Mouse (Mus musculus): ENCODE measurements around the gene Nus1.

GRCm38 (mm10) chr10:52426314-52426980 lies 9.1 kb downstream of the Nus1 start:
- no peak for TF ChIP-seq POLR2A (IDR thresholded peaks at IDR 0.05; ENCODE audit: extremely low read depth, insufficient read depth, low read length)
- no peak for TF ChIP-seq CTCF (IDR thresholded peaks at IDR 0.05; ENCODE audit: low read depth, low read length)
